Mouse (Mus musculus) skeletal muscle tissue, postnatal 0 days (tissue): ENCODE measurements around the gene Zscan2. TPM values are rescaled to one million over a fixed set of nuclear protein-coding genes. Genes with fewer than 3 reads are reported as not detected.

Experiments used
- polyA plus RNA-seq: library from polyadenylated mRNA; unstranded; fragments of >200 nt; fragmentation: Nextera tagmentation; extraction: Ambion mirVana; gene quantifications from 2 replicates; pipeline ENCODE4 v1.2.1, GENCODE M21; 2015

Gene Zscan2
- 0.47 and 0.65 TPM in 2 replicates for polyA plus RNA-seq

GRCm38 (mm10) chr7:80860729-80861274 lies at the start of gene Zscan2:
Gene Zscan2 (plus strand): TSS chr7:80860920.

GRCm38 (mm10) chr7:80825843-80826403 lies 34.8 kb upstream of the Zscan2 start, which contains the start of gene Iqgap1:
Gene Iqgap1 (minus strand): TSS chr7:80825974.

GRCm38 (mm10) chr7:80900944-80901501 lies 40.3 kb downstream of the Zscan2 start, which contains the start of gene Wdr73:
Gene Wdr73 (minus strand): TSS chr7:80901269.

GRCm38 (mm10) chr7:80904921-80905515 lies 44.3 kb downstream of the Zscan2 start, which contains the start of gene Nmb:
Gene Nmb (minus strand): TSS chr7:80905076.

Other genes starting within 250 kb of the Zscan2 start
- gene Crtc3, start 172.0 kb upstream of the Zscan2 start, polyA plus RNA-seq = 15.3 and 16.7 TPM in 2 replicates
- gene Iqgap1, start 34.9 kb upstream of the Zscan2 start, polyA plus RNA-seq = 25.4 and 28.0 TPM in 2 replicates
- gene Wdr73, start 40.3 kb downstream of the Zscan2 start, polyA plus RNA-seq = 8.5 and 12.2 TPM in 2 replicates
- 5.6 and 6.8 TPM in 2 replicates for gene Nmb, start 44.2 kb downstream of the Zscan2 start, polyA plus RNA-seq
- gene Sec11a, start 86.9 kb downstream of the Zscan2 start, polyA plus RNA-seq = 110 and 113 TPM in 2 replicates
- 5.1 and 5.2 TPM in 2 replicates for gene Zfp592, start 132.8 kb downstream of the Zscan2 start, polyA plus RNA-seq
- gene Alpk3, start 196.7 kb downstream of the Zscan2 start, polyA plus RNA-seq = 27.6 and 37.8 TPM in 2 replicates